Mouse (Mus musculus): Measurements from ENCODE around the gene Plk5.

GRCm38 (mm10) chr10:80341026-80341425 lies 15.2 kb upstream of the Plk5 start:
- TF ChIP-seq CTCF (IDR thresholded peaks at IDR 0.05; ENCODE audit: low read depth, low read length) = no peak
- no peak for TF ChIP-seq POLR2A (IDR thresholded peaks at IDR 0.05; ENCODE audit: insufficient read depth, low read length)

Measured in ES-Bruce4 (cell line).